Mouse (Mus musculus) spleen, adult 12 weeks (tissue): Measurements from ENCODE around the gene Hgfac.
A peak's percentile ranks its signal among the peaks of the same experiment; 100 is the strongest.

ENCODE experiments used
- DNase-seq: peaks from one replicate; pipeline ENCODE4 v3.0.0; 2022; ENCODE audit warnings: low spot score

The Hgfac gene

DNA sequence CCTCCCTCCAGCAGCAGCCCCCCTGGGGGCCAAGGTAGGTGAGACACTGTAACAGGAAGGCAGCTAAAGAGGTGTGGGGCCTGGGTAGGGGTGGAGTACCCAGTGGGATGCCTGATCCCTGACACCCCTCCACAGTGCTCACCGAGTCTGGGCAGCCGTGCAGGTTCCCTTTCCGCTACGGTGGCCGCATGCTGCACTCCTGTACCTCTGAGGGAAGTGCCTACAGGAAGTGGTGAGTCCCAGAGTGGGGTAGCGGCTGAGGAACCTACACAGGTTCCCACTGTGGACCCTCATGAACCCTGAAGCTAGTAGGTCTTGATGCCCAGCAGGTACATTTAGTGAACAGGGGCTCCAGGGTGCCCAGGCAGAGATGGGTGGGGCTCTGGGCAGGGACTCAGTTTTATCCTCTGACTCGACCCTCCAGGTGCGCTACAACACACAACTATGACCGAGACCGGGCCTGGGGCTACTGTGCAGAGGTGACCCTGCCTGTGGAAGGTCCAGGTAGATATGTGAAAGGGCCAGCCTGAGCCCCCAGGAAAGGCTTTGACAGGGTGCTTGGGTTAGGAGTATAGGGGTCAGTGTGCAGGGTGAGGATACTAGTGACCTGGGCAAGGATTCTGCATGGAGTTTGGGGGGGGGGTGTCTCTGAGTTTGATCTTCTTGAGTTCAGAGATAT lies 1.3 kb downstream of the Hgfac start:
- no peak for DNase-seq

DNA sequence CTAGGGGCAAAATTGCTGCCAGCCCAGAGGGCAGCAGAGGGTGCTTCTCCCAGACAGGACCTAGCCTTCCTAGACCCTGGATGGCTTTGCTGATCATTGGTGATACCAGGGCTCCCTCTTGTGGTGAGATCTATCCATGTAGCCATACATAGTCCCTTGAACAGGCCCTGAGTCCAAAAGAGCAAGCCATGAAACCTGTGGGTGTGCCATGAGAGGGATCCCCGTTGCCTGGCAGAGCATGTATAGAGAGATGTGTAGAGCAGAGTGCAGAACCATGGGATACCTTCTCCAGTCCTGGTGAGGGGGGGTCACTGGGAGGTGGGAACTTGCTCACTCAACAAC lies 1.8 kb downstream of the Hgfac start:
- DNase-seq: peak; percentile 50

GRCm38 (mm10) chr5:35050541-35050940 lies 9.2 kb downstream of the Hgfac start:
- no peak for DNase-seq

DNA sequence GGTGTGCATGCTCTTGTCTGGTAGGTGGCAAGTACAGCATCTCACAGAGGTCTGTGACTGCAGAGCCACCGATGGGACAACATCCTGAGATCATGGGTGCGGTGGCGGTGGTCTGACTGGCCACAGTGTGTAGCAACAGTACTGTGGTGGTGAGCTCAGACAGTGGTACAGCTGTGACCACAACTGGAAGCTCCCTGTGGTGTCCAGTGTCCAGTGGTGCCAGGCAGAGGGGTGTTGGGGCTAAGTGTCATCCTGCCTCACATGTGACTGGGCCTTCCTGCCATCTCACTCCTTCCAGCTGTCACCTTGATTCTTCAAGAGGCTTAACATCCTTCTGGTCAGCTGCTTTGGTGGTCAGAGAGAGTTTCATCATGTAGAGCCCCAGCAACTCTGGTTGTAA lies 13.3 kb downstream of the Hgfac start:
- no peak for DNase-seq

DNA sequence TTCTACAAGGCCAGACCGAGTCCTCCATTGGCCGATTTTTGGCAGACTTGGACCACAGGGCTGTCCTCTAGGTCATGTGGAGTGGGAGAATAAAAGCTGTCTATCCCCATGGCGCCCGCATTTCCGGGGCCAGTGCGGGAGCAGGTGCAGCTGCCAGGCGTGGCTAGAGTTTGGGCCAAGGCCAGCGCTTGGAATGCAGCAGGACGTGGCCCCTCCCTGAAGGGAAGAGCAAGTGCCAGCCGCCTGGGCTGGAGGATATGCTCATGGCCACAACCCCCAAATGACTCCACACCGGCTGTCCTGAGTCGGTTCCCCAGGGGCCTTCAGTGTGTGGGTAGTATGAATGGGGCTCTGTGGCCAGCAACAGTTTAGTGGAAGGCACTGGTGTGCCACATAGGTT lies 13.8 kb downstream of the Hgfac start:
- DNase-seq: no peak

GRCm38 (mm10) chr5:35056604-35057432 lies 15.5 kb downstream of the Hgfac start, which contains the start of gene Dok7:
Gene Dok7 (plus strand): TSS chr5:35056766.
- DNase-seq: no peak

GRCm38 (mm10) chr5:35057582-35057981 lies 16.3 kb downstream of the Hgfac start:
- DNase-seq: no peak

- DNase-seq: no peak
Measured at GRCm38 (mm10) chr5:35058216-35058615, 16.9 kb downstream of the Hgfac start.

DNA sequence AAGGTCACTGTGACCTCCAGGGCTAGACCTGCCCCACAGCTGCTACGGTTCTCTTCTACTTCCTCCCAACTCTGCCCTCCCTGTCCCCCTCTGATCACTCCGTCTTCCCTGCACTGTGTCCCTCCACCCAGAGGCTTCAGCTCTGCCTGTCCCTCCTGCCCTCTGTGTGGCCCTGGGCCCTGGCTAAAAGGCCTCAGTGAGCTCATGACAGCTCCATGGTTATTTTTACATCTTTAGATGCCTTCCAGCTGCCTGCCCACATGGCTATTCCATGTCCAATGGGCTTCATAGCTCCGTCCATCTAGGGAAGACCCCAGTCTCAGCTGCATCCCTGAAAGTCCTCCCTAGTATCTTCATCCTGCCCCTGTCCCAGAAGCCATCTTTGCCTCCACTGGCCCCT lies 18.8 kb downstream of the Hgfac start:
- DNase-seq: no peak

DNA sequence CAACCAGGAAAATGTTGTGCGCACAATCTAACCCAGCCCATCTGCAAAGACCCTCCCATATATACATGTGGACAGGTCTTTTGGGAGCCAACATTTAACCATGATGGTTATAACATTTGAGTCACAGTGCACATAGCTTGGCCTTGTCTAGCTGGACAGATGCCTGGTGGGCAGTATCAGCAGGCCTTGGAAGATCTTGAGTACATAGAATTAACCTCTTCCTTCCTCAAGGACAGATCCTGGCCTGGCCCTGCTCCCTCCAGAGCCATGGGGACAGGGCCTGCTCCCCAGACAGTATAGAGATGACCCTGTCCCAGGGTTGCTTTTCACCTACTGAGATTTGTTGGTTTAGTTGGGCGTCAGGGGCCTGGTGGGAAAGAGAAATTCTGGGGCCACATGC lies 28.5 kb downstream of the Hgfac start:
- DNase-seq: no peak

- no peak for DNase-seq
Measured at GRCm38 (mm10) chr5:35070314-35070713, 29.0 kb downstream of the Hgfac start.

- no peak for DNase-seq
Measured at GRCm38 (mm10) chr5:35070953-35071352, 29.6 kb downstream of the Hgfac start.

DNA sequence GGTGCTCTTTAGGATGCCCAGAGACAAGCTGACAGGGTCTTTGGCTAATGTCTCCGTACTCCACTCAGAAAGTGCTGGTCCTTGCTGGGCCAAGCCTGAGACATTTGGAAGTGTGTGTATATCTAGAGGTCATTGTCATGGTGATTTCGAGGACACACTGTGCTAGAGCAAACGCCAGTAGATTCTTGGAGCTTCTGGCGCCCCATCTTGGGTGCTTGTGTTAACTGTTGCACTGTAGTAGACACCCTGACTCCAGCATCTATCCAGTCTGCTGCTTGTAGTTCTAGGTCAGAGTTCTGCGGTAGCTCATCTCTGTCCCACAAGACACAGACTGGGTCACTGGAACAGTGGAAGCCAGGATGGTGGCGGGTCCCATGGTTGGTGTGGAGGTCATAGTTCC lies 30.5 kb downstream of the Hgfac start:
- no peak for DNase-seq

GRCm38 (mm10) chr5:35073235-35073634 lies 31.9 kb downstream of the Hgfac start:
- no peak for DNase-seq

DNA sequence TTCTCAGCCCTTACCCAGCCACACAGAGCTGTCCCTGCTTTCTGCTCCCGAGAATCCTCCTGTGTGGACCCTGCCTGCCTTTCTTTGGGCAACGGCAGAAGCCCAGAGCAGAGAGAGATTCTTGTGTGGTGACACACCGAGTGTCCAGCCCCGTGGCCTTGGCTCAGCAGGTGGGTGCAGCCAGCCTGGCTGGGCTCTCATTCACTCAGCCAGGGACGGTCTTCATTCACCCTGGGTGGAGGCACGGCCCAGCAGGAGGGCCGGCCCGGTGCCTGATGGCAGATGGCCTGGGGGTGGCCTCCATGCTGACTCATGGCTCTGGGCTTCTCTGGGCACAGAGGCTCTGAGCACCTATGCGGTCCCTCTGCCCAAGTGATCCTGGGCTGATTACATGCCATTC lies 32.7 kb downstream of the Hgfac start:
- no peak for DNase-seq

GRCm38 (mm10) chr5:35076369-35076768 lies 35.1 kb downstream of the Hgfac start:
- no peak for DNase-seq

DNA sequence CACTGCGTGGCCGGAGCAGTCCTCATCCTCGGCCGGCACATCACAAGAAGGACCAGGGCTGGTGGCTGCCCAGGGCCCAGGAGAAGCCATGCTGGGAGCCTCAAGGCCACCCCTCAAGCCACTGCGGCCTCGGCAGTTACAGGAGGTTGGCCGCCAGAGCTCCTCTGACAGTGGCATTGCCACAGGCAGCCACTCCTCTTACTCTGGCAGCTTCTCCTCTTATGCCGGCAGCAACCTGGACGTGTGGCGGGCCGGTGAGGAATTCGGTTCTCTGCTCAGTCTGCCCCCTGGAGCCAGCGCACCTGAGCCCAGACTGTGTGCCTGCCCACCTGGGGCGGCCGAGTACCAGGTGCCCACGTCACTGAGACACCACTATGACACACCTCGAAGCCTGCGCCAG lies 37.8 kb downstream of the Hgfac start:
- no peak for DNase-seq

- no peak for DNase-seq
Measured at GRCm38 (mm10) chr5:35084913-35085312, 43.6 kb downstream of the Hgfac start.

GRCm38 (mm10) chr5:35088785-35089613 lies 47.7 kb downstream of the Hgfac start:
- peak; percentile 52 for DNase-seq

DNA sequence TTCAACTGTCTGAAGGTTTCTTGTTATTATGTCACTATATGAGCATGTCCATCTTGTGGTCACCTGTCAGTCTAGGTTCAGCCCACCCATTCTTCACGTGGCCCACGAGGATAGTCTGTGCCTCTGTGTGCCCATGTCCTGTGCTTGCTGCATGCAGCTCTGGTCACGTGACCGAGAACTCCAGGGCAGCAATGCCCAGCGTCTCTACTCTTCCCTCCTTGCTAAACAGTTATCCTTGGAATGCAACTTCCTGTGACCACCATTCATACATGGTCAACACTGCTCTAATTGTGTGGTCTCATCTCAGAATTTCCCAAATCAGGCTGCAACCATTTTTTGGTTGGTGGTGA lies 48.3 kb downstream of the Hgfac start:
- DNase-seq: no peak

DNA sequence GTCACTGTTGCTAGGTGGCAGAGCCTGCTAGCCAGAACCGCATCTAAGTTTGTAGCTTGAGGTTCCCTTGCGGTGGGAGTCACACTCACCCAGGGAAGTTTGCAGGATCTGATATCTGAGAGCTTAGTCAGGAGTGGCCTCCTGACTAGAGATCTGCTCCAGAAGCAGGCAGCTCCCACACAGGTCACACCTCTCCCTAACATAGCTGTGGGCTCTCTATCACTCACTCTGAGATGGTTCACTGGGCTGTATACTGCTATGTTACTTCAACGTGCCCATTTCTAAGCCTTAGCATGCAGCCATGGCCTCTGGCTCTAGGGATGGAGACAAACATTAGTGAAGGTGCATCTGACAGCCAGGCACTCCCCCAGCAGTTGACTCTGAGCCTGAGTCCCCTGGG lies 50.3 kb downstream of the Hgfac start:
- DNase-seq: no peak
